Mouse (Mus musculus) lung, embryonic 14.5 days (tissue): ENCODE results near the gene Tex14. TPM values are rescaled to one million over a fixed set of nuclear protein-coding genes. Genes with fewer than 3 reads are reported as not detected.
A peak's percentile ranks its signal among the peaks of the same experiment; 100 is the strongest.
"Not testable (repeated sequence)": the region's sequence is repeated elsewhere in the genome, so short reads cannot be mapped to it uniquely, and the experiment has no call there.

ENCODE experiments used
- ATAC-seq: fragments of 200-750 bp; cut with Nextera tagmentation; 2 replicates; pipeline ENCODE4 v1.8.0; 2017; ENCODE audit warnings: mild to moderate bottlenecking, moderate TSS enrichment, moderate library complexity; ENCODE audit not compliant: insufficient read depth
- DNase-seq: peaks from one replicate; pipeline ENCODE4 v3.0.0-alpha.2; 2015
- H3K27ac ChIP-seq: fragments of 300-500 bp; sonication (generic); 2 replicates; pipeline ENCODE4 v1.5.1; 2014; ENCODE audit warnings: low read depth, mild to moderate bottlenecking, moderate library complexity
- H3K27me3 ChIP-seq: fragments of 300-500 bp; sonication (generic); 2 replicates; pipeline ENCODE4 v1.6.1; 2014; ENCODE audit warnings: low read length, control low read depth; ENCODE audit not compliant: insufficient read depth
- H3K36me3 ChIP-seq: fragments of 300-500 bp; sonication (generic); 2 replicates; pipeline ENCODE4 v1.6.1; 2014; ENCODE audit warnings: control low read depth; ENCODE audit not compliant: insufficient read depth
- H3K4me1 ChIP-seq: fragments of 300-500 bp; sonication (generic); 2 replicates; pipeline ENCODE4 v1.6.1; 2014; ENCODE audit warnings: antibody characterized with exemption, control low read depth; ENCODE audit not compliant: insufficient read depth
- H3K4me2 ChIP-seq: fragments of 300-500 bp; sonication (generic); 2 replicates; pipeline ENCODE4 v1.6.1; 2014; ENCODE audit warnings: mild to moderate bottlenecking
- H3K4me3 ChIP-seq: fragments of 300-500 bp; sonication (generic); 2 replicates; pipeline ENCODE4 v1.5.1; 2014; ENCODE audit warnings: low read depth, low read length
- H3K9ac ChIP-seq: fragments of 300-500 bp; sonication (generic); 2 replicates; pipeline ENCODE4 v1.6.1; 2014
- H3K9me3 ChIP-seq: fragments of 300-500 bp; sonication (generic); 2 replicates; pipeline ENCODE4 v1.6.1; 2016; ENCODE audit warnings: low read depth, low read length, control low read depth
- CTCF ChIP-seq: IDR thresholded peaks from 2 replicates; pipeline ENCODE4 v1.5.1; 2016; ENCODE audit warnings: antibody characterized with exemption, low read depth
- WGBS: fragments of 180-500 bp; shearing (Covaris S2); extraction: QIAGEN DNeasy Blood & Tissue Kit; methylation state at CpG from one replicate; pipeline ENCODE4 v1.1.7; 2014; 5-methylcytosine and 5-hydroxymethylcytosine counted together
- polyA plus RNA-seq: library from polyadenylated mRNA; unstranded; fragments of >200 nt; fragmentation: Nextera tagmentation; extraction: Ambion mirVana; gene quantifications from 2 replicates; pipeline ENCODE4 v1.2.1, GENCODE M21; 2014

Gene Tex14
- polyA plus RNA-seq, 1 experiment from 2014 or later = 0.21 TPM

DNA sequence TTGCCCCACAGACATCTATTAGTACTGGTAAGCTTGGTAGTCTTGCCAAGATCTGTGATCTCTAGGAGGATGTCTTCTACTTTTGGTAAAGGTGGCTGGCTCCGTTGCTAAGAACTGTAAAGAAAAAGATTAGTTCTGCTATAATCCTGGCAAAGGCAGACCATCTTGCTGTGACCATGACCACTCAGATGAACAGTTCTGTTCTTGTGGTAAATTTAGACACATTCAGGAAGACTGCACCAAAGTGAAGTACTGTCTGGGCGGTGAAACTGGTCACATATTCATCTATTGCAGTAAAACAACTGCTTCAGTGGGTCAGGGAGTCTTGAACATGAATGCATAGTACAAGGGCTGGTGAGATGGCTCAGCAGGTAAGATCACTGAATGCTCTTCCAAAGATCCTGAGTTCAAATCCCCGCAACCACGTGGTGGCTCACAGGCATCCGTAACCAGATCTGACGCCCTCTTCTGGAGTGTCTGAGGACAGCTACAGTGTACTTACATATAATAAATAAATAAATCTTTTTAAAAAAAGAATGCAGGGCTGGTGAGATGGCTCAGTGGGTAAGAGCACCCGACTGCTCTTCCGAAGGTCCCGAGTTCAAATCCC, 63.9 kb downstream of the Tex14 start:
- Histone ChIP-seq H3K27me3 (no peaks in the 10 kb centered on the region), H3K9ac (no peak overlapping the region), H3K36me3 (no peaks in the 10 kb centered on the region), H3K4me2 (no peak overlapping the region), H3K9me3 (no peaks in the 10 kb centered on the region), H3K4me3 (no peak overlapping the region), H3K4me1 (no peaks in the 10 kb centered on the region), H3K27ac (no peak overlapping the region)
- TF ChIP-seq CTCF = no peak
- 73% methylated on average over 9 of the region's 9 CpGs for WGBS
- ATAC-seq (no peak), DNase-seq (no peak)

DNA sequence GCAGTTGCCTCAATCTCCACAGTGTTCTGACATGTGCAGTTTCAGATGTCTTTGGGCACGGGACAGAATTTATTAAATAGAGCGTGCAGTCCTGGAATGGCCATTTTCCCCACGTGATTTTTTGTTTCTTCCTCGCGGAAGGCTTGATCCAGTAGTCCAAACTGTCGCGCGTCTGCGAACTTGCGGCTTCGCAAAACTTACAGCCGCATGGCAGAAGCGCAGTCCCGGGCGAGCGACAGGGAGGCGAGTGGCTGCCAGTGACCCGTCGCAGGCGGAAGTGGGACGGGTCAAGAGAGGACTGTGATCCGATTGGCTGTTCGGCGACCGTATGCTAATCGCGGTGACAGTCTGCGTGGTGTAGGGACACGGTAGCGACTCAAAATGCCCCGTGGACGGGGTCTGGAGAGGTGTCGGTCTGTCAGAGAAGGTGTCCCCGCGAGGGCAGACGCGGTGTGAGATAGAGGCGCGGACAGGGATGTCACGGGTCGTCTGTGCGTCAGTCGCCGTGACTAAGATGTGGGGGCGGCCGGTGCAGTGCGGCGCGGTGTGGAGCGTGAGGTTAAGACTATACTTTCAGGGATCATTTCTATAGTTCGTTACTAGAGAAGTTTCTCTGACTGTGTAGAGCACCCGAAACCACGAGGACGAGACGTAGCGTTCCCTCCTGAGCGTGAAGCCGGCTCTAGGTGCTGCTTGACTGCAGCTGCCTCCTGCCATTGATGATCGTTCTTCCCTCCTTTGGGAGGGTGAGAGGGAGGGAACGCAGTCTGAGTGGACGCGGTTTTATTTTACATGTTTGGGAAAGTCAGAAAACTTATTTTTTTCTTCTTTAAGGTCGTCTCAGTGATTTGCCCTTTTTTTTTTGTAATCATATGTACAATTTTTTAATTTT, 66.2 kb downstream of the Tex14 start:
- under 1% methylated on average over 26 of the region's 63 CpGs for WGBS
- Histone ChIP-seq H3K4me3 (peak overlapping the region; percentile 24; the same call in 1 of the 2 replicates), H3K9ac (peak overlapping the region; percentile 35), H3K4me2 (peak overlapping the region; percentile 61), H3K27ac (peak overlapping the region; percentile 50; the same call in 1 of the 2 replicates)
- not testable (repeated sequence) for H3K27me3 ChIP-seq, H3K4me1 ChIP-seq, H3K9me3 ChIP-seq, H3K36me3 ChIP-seq
- peak; percentile 99 for ATAC-seq
- peak; percentile 84 for DNase-seq

DNA sequence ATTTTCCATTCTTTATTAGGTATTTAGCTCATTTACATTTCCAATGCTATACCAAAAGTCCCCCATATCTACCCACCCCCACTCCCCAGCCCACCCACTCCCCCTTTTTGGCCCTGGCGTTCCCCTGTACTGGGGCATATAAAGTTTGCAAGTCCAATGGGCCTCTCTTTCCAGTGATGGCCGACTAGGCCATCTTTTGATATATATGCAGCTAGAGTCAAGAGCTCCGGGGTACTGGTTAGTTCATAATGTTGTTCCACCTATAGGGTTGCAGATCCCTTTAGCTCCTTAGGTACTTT, 66.8 kb downstream of the Tex14 start:
- not testable (repeated sequence) for H3K9ac ChIP-seq, H3K4me3 ChIP-seq, DNase-seq, H3K27me3 ChIP-seq, H3K27ac ChIP-seq, H3K36me3 ChIP-seq, H3K9me3 ChIP-seq, H3K4me2 ChIP-seq, H3K4me1 ChIP-seq
- 14% methylated on average over 1 of the region's 3 CpGs for WGBS
- ATAC-seq = peak; percentile 54

DNA sequence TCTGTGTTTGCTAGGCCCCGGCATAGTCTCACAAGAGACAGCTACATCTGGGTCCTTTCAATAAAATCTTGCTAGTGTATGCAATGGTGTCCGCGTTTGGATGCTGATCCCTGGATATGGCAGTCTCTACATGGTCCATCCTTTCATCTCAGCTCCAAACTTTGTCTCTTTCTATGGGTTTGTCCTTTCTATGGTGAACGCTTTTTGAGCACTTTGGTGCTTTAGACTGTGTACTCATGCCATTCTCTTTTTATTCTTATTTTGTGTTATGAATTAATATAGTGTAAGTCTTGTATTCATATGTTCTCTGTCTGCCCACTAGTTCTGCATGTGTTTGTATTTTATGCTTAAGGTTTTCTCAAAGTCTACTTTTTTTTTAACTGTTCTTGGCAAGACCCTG, 67.2 kb downstream of the Tex14 start:
- H3K27ac ChIP-seq, DNase-seq, H3K9me3 ChIP-seq, H3K36me3 ChIP-seq, H3K4me2 ChIP-seq, H3K4me1 ChIP-seq, H3K27me3 ChIP-seq, H3K9ac ChIP-seq, ATAC-seq, H3K4me3 ChIP-seq: not testable (repeated sequence)
- WGBS = 35% methylated on average over 3 of the region's 4 CpGs

DNA sequence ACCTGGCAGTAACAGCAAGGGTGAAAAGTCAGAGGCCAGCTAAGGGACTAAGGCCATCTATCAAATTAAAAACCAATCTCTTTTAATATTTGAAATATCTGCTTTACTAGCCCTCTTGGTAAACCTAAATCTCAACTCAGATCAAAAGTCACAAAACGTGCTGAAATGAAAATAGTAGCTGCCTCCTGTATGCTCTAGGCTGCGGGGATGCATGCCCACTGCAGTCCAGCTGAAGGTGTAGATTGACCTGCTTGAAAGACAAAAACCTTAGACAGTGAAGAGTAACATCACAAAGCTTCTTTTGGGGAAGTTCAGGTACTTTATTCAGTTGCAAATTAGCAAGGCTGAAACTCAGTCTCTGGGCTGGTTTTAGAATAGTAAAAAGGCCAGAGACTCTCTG, 74.3 kb downstream of the Tex14 start:
- WGBS = 74% methylated on average over 2 of the region's 2 CpGs
- not testable (repeated sequence) for ATAC-seq

DNA sequence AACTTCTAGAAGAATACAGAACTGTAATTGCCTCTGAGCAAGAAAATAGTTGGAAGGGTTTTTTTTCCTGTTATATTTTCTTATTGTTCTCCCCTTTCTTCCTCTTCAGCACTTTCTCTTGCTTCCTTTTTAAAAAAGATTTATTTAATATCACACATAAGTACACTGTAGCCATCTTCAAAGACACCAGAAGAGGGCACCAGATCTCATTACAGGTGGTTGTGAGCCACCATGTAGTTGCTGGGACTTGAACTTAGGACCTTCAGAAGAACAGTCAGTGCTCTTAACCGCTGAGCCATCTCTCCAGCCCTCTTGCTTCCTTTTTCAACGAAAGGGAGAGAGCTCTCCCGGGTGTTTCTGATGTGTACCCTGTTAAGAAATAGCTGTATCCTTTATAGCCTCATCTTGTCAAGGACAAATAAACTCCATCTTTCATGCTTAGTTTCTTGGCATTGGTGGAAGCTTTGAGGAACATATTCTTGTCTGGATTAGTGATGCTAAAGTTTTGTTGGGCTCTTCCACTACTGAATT, 79.0 kb downstream of the Tex14 start:
- TF ChIP-seq CTCF = peak; percentile 24; the same call in 1 of the 2 replicates
- no peaks in the 10 kb centered on the region for H3K36me3 ChIP-seq
- H3K4me2 ChIP-seq = no peak overlapping the region
- H3K4me3 ChIP-seq = no peak overlapping the region
- no peaks in the 10 kb centered on the region for H3K27me3 ChIP-seq
- H3K9me3 ChIP-seq = no peaks in the 10 kb centered on the region
- no peak overlapping the region for H3K27ac ChIP-seq
- no peaks in the 10 kb centered on the region for H3K4me1 ChIP-seq
- no peak overlapping the region for H3K9ac ChIP-seq
- ATAC-seq (no peak), DNase-seq (peak; percentile 47)
- 58% methylated on average over 3 of the region's 3 CpGs for WGBS

More for the DNA sequence above, 74.3 kb downstream of the Tex14 start:
- H3K9me3 ChIP-seq, H3K27me3 ChIP-seq, H3K4me2 ChIP-seq, H3K4me3 ChIP-seq, H3K4me1 ChIP-seq, H3K27ac ChIP-seq, H3K36me3 ChIP-seq, H3K9ac ChIP-seq, DNase-seq: not testable (repeated sequence)

DNA sequence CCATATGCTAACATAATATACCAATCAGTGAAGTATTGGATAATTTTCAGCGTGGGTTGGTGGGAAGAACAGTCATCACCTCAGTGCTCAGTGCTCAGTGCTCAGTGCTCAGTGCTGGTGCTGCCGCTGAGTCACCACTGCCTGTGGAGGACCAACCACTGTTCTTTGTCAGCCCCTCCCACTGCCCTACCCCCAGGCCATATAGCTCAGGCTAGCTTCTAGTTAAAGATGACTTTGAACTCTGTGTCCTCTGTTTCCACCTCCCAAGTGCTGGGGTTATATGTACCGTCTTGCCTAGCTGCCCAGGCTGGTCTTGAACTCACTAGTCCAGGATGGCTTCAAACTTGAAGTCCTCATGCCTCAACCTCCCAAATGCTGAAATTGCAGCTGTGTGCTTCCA, 84.1 kb downstream of the Tex14 start:
- no peak overlapping the region for H3K4me2 ChIP-seq
- 75% methylated on average over 3 of the region's 3 CpGs for WGBS
- H3K27me3 ChIP-seq = no peaks in the 10 kb centered on the region
- TF ChIP-seq CTCF = no peak
- no peak for ATAC-seq
- H3K27ac ChIP-seq = no peak overlapping the region
- no peak overlapping the region for H3K9ac ChIP-seq
- no peak overlapping the region for H3K4me3 ChIP-seq
- H3K36me3 ChIP-seq = no peaks in the 10 kb centered on the region
- no peaks in the 10 kb centered on the region for H3K4me1 ChIP-seq
- no peak for DNase-seq
- no peaks in the 10 kb centered on the region for H3K9me3 ChIP-seq
